Mouse (Mus musculus): ENCODE measurements at regions not wholly inside any gene's neighbourhood (a gene's known extent, or its start where the extent isn't known, plus 50 kb on each side); places are given as distances from the start of the nearest gene placed in this dataset.

DNA sequence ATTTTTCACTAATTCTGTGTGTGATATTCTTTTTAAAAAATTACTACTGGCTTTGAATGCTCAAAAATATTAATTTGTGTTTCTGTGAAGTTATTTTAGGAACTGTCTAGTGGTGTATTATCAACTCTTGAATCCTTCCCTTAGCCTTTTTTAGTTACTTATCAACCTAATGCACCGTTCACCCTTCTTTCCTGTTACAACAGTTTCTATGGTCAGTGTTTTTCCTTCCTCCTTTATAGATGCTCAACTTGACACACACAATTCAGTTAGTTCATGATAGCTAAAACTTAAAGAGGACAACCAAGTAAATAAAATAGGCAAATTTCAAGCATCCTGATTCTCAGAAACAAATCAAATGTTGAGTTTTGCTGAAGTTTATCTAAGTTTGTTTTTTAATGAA is 506.9 kb downstream of the Flrt2 start:
- DNase-seq (ENCODE audit: low spot score in 2 of 2), result no peak

- DNase-seq (ENCODE audit: low spot score in 2 of 2), result no peak
These were observed 509.8 kb downstream of the Flrt2 start for GRCm38 (mm10) chr12:96201855-96202254.

GRCm38 (mm10) chr12:96226446-96226845 is 534.4 kb downstream of the Flrt2 start:
- DNase-seq (ENCODE audit: low spot score in 2 of 2), result no peak

DNA sequence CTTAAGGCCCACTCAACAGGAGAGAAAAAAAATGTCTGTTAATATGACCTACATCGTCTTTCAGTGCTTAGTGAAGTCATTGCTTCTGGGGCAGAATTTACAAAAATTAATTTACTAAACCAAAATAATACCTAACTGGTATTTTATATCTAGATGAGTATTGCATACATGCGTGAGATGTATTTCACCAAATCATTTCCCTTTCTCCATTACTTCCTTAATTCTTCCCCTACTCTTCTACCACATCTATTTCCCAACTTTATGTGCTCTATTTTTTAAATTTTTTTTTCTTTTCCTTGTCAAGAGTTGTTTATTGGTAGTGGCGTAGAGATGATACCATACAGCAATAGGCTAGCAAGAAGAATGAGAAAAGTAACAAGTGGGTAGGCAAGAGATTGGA is 536.7 kb downstream of the Flrt2 start:
- DNase-seq (ENCODE audit: low spot score in 2 of 2), result no peak

DNA sequence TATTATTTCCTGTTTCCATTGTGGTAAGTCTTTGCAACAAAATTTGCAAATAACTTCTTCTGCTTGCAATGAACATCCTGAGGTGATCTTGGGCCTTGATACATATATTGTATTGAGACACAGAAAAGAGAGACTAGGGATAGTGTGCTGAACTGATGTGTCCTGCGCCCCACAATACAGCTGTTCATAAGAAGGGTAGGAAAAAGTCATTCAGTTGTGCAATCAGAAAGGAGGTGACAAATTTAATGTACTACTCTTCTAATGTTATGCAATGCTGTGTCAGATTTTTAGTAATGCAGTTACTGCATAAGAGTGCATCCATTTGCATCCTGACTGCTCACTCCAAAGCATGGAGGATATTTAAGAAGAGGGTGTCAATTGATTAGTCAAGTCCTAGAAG is 543.5 kb downstream of the Flrt2 start:
- DNase-seq (ENCODE audit: low spot score in 2 of 2), result no peak

- DNase-seq (ENCODE audit: low spot score in 2 of 2), result no peak
These were observed 544.0 kb downstream of the Flrt2 start for GRCm38 (mm10) chr12:96235996-96236525.

DNA sequence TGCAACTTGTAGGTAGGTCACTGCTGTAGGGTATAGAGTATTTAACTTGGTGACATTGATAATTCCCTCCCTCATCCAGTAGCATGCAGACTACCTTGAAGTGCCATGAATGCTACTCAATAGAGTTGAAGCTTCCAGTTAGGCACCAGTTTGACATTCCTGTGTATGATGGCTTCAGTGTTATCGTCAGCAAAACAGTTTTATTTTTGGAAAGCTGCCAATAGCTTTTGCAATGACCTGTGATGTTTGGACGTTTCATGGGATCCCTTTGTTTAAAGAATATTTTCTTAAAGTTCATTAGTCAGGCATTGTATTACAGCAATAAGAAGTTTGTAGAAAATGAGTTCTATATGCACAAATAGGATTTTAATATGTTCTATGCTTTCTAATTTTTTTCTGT is 547.6 kb downstream of the Flrt2 start:
- DNase-seq (ENCODE audit: low spot score in 2 of 2), result no peak

GRCm38 (mm10) chr12:96261978-96262377 is 570.0 kb downstream of the Flrt2 start:
- no peak for DNase-seq (ENCODE audit: low spot score in 2 of 2)

GRCm38 (mm10) chr12:96275894-96276293 is 583.9 kb downstream of the Flrt2 start:
- no peak for DNase-seq (ENCODE audit: low spot score in 2 of 2)

- DNase-seq (ENCODE audit: low spot score in 2 of 2), result no peak
These were observed 619.1 kb downstream of the Flrt2 start for GRCm38 (mm10) chr12:96311137-96311536.

- no peak for DNase-seq (ENCODE audit: low spot score in 2 of 2)
These were observed 631.2 kb downstream of the Flrt2 start for GRCm38 (mm10) chr12:96323061-96323786.

DNA sequence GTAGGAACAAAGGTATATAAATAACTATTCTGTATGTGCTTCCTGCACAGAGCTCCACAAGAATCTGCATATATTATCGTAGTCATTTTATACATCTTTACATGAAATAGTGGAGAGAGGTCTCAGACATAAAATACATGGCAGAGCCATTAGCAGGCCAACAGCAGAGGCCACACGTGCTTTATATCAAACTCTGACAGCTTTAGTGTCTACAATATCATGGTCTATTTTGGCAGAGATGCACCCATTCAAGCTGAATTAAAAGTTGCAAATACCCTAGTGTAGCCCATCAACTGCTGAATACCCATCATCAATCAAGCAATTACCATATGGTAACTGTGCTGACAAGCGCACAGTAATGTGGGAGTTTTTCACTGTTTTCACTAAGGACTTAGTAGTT is 659.1 kb downstream of the Flrt2 start:
- no peak for DNase-seq (ENCODE audit: low spot score in 2 of 2)

DNA sequence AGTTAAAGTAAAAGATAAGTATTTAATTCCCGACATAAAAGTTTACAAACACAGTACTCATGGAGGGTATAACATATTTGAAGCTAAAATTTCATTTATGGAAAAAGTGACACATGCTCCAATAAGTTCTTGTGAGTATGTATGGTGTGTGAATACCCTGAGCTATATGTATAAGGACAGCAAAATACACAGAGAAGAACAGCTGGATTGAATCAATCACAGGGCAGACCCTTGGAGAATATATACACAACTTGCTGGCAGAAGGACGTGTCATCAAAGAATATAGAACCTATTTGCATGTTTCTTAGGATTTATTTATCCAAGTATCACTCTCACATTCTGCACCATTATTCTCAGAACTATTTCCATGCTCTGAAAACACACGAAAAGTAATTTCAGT is 686.9 kb downstream of the Flrt2 start:
- no peak for DNase-seq (ENCODE audit: low spot score in 2 of 2)

GRCm38 (mm10) chr12:96419104-96419503 is 727.1 kb downstream of the Flrt2 start:
- no peak for DNase-seq (ENCODE audit: low spot score in 2 of 2)

DNA sequence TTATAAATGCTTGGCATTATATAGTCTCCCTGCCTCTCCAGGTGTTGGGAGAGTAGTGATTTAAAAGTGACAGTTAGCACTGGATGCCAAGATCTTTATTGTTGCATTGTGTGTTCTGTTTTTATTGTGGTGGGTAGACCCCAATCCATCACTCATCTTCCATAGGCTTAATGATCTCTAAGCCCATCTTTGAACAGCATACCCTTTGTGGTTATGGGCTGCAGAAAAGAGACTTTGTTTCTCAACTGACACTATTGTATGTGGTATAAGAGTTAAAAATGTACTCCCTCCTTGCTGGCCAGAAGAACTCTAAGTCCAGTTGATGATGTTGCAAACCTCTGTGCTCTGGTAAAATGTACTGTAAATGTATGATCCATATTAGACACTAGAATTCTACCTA is 727.5 kb downstream of the Flrt2 start:
- DNase-seq (ENCODE audit: low spot score in 2 of 2), result no peak

DNA sequence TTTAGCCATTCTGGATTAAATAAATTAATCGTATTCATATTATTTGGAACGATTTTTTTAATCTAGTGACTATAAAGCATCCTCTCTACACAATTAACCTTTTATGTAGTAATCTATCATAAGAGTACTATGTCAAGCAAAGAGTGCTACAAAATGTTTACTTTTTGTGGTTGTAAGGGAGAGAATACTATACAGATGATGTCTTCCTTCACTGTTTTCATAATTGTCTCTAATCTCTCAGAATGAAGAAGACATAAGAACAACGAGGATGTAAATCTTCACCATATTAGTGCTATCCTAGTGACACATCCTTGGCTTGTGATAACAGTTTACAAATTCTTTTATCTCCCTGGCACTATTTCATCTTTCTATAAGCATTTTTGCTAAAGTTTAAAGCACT is 735.6 kb downstream of the Flrt2 start:
- DNase-seq (ENCODE audit: low spot score in 2 of 2), result no peak

DNA sequence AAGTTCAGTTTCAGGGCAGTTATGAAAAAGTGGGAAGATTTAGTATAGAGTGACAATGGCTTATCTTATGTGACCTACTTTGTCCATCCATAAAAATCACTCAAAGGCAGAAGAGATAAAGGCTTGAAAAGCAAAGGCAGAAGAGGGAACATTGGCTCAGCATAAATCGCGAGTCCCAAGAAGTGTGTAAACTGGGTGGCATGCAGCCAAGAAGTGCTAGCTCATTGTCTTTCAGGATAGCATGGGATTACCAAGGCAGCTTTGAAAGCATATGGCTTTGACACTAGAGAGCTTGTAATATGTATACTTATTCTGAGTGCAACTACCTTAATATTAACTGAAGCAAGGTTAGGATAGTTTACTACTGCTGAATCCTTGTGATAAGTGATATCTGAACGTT is 750.5 kb downstream of the Flrt2 start:
- no peak for DNase-seq (ENCODE audit: low spot score in 2 of 2)

GRCm38 (mm10) chr12:96453374-96453773 is 761.3 kb downstream of the Flrt2 start:
- DNase-seq (ENCODE audit: low spot score in 2 of 2), result no peak

DNA sequence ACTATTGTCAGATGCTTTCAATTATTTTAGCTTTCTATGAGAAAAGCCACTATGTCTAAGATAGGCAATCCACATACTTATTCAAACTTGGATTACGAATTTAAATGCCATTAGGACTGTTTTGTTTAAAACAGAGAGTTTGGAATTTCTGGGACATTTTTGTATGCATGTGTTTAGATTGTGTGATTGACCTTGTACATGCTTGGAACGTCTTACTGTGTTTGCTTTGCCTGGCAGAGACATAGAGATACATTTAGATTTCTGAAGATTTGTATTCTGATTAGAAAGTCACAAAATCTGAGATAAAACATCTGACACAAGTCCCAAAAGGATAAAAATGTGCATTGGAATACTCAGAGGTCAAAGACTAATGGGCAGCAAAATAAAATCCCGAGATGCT is 784.3 kb downstream of the Flrt2 start:
- DNase-seq (ENCODE audit: low spot score in 2 of 2), result no peak

- DNase-seq (ENCODE audit: low spot score in 2 of 2), result no peak
These were observed 796.5 kb downstream of the Flrt2 start for GRCm38 (mm10) chr12:96488448-96488960.

- no peak for DNase-seq (ENCODE audit: low spot score in 2 of 2)
These were observed 817.6 kb downstream of the Flrt2 start for GRCm38 (mm10) chr12:96509658-96510057.

- DNase-seq (ENCODE audit: low spot score in 2 of 2), result no peak
These were observed 866.8 kb downstream of the Flrt2 start for GRCm38 (mm10) chr12:96558824-96559223.

DNA sequence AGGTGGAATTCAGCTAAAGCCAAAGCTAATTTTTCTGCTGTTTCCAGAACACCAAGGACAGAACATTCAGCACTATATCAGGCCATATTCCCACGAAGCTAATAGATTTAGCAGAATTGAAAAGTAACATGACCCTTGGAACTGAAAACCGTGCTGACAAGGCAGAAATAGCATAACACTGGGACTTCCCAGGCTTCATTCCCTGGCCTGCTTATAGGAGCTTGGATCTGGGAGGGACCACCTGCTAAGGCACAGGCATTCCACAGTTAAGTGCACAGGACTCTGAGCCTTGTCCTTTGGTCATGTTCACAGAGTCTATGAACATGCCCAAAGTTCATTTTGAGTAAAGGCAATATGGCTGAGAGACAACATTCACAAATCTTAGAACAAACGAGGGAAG is 902.8 kb downstream of the Flrt2 start:
- DNase-seq (ENCODE audit: low spot score in 2 of 2), result no peak

Data from left cerebral cortex, adult 8-10 months (tissue).